Mouse (Mus musculus): ENCODE measurements around the gene Tmem128.

DNA sequence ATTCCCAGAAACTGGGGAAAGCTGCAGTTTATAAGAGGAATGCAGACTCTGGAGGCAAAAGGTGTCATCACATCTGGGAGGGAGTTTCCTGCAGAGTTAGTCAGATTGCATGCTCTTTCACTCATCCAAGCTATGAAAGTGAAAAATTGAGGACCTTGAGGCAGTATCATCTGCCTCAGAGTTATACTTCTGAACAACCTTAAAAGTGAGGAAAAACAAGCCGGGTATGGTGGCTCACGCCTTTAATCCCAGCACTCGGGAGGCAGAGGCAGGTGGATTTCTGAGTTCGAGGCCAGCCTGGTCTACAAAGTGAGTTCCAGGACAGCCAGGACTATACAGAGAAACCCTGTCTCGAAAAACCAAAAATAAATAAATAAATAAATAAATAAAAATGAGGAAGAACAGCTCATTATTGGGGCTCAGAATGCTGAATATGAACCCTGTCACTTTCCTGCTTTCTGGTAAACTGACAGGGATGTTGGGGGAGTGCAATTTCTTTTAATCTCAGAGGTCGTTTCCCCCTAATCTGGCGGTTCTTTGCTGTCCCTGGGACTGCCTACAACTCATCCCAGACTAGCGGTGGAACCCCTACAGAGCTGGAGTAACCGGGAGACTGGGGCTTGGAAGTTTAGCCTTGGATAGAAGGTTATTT lies 404 bp upstream of the Tmem128 start:
- no peak for TF ChIP-seq CTCF (IDR thresholded peaks at IDR 0.05; ENCODE audit: low read depth)
- no peak for TF ChIP-seq EP300 (IDR thresholded peaks at IDR 0.05; ENCODE audit: low read depth)

All from heart, postnatal 0 days (tissue).